Mouse (Mus musculus): ENCODE results near the gene Pnkd. TPM values are rescaled to one million over a fixed set of nuclear protein-coding genes. Genes with fewer than 3 reads are reported as not detected.
A peak's percentile ranks its signal among the peaks of the same experiment; 100 is the strongest.

The Pnkd gene
- polyA plus RNA-seq, 1 experiment from 2014 or later, result 170 TPM

DNA sequence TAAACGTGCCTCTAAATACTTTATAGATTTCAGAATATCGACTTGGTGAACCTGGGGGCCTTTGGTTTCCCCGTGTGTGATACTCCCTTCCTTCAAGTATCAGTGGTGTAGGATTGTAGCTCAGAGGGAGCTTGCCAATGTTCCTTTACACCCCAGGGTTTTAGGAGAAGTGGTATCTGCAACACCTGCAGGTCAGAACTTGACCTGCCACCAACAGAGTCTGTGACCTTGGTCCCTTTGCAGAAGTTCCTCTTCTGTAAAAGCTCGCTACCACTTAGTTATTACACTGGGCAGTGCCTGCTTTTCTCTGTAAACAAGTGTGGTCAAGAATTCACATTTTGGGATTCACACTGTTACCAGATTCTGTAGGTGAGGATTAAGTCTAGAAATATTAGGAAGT, 34.6 kb upstream of the Pnkd start:
- no peaks in the 10 kb centered on the region for H3K9me3 ChIP-seq
- H3K4me1 ChIP-seq, result peaks cover 19% of the 10 kb centered on the region
- 87% methylated on average over 4 of the region's 4 CpGs for WGBS
- H3K4me3 ChIP-seq, result no peak overlapping the region
- no peak for DNase-seq (ENCODE audit: low spot score)
- no peaks in the 10 kb centered on the region for H3K27me3 ChIP-seq (ENCODE audit: insufficient read depth, poor library complexity, severe bottlenecking)
- no peak overlapping the region for H3K27ac ChIP-seq
- H3K36me3 ChIP-seq, result peaks cover 83% of the 10 kb centered on the region

DNA sequence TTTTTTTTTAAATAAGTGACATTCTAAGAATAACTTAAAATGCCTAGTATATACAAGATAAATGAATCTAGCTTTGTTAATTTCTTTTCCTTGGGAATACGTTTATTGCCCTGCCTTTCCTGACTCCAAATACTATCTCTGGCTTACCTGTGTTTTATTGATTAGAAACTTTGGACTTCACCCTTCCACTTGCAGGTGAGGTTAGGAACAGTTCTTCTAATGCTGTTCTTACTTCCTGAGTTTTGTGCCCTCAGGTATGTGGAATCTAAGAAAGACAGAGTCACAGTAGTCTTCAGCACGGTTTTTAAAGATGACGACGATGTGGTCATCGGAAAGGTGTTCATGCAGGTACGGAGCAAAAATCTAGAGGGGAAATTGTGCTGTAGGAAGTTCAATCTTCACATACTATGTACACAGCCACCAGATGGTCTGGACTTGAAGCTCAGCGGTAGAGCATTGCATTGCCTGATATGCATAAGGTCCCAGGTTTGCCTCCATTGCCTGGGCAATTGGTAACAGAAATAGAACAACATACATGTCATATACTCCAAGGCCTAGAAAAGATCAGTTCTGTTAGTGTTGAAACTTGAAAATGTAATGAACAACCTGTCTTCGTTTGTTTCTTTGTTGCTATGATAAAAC, 28.9 kb upstream of the Pnkd start:
- no peaks in the 10 kb centered on the region for H3K27me3 ChIP-seq (ENCODE audit: insufficient read depth, poor library complexity, severe bottlenecking)
- DNase-seq (ENCODE audit: low spot score), result no peak
- H3K36me3 ChIP-seq, result peaks cover 93% of the 10 kb centered on the region
- H3K27ac ChIP-seq, result no peak overlapping the region
- no peaks in the 10 kb centered on the region for H3K9me3 ChIP-seq
- H3K4me1 ChIP-seq, result peaks cover 15% of the 10 kb centered on the region; the same call in 1 of the 2 replicates
- H3K4me3 ChIP-seq, result no peak overlapping the region
- WGBS, result 91% methylated on average over 8 of the region's 8 CpGs

- peaks cover 15% of the 10 kb centered on the region; the same call in 1 of the 2 replicates for H3K4me1 ChIP-seq
- no peak overlapping the region for H3K27ac ChIP-seq
- no peaks in the 10 kb centered on the region for H3K27me3 ChIP-seq (ENCODE audit: insufficient read depth, poor library complexity, severe bottlenecking)
- no peak for DNase-seq (ENCODE audit: low spot score)
- no peak overlapping the region for H3K4me3 ChIP-seq
- 47% methylated on average over 4 of the region's 4 CpGs for WGBS
- H3K9me3 ChIP-seq, result no peaks in the 10 kb centered on the region
- peaks cover 91% of the 10 kb centered on the region for H3K36me3 ChIP-seq
Observed at GRCm38 (mm10) chr1:74256782-74257181, 27.9 kb upstream of the Pnkd start.

DNA sequence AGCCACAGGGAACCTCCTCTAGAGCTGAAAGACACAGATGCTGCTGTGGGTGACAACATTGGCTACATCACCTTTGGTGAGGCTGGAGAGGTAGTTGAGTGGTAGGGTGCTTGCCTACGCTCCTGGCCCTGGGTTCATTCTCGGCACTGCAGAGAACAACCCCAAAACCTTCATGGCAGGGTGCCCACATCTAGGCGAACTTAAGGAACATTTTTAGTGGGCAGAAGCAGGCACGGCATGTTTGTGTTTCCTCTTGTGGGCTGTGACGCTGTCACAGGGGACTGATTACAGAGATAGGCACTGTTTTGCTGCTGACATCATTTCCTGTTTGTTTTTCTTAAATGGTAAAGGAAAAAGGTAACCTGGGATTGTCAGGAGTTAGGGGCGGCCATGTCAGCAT, 22.2 kb upstream of the Pnkd start:
- DNase-seq (ENCODE audit: low spot score), result no peak
- no peak overlapping the region for H3K27ac ChIP-seq
- no peak overlapping the region for H3K4me3 ChIP-seq
- 0 out of 2 replicates have a peak, but pooled peaks cover 3% of the 10 kb centered on the region for H3K4me1 ChIP-seq
- 75% methylated on average over 6 of the region's 6 CpGs for WGBS
- no peaks in the 10 kb centered on the region for H3K27me3 ChIP-seq (ENCODE audit: insufficient read depth, poor library complexity, severe bottlenecking)
- H3K36me3 ChIP-seq, result peaks cover 93% of the 10 kb centered on the region
- no peaks in the 10 kb centered on the region for H3K9me3 ChIP-seq

DNA sequence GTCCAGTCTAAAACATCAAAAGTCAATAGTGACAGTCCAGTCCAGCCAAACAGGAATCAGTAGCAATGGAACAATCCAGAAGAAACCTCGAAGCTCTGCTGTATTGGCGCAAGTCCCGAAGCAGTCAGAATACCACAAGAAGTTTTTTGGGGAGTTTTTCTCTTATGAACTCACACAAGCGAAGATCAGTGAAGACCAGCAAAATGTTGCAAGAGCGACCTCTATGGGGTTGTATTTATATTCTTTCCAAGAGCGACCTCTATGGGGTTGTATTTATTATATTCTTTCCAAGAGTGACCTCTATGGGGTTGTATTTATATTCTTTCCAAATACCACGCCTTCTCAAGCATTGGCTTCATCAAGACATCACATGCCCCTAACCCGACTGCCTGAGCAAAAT, 16.0 kb upstream of the Pnkd start:
- Histone ChIP-seq H3K4me1 (peaks cover 11% of the 10 kb centered on the region), H3K9me3 (no peaks in the 10 kb centered on the region), H3K27ac (no peak overlapping the region), H3K4me3 (no peak overlapping the region), H3K27me3 (ENCODE audit: insufficient read depth, poor library complexity, severe bottlenecking) (no peaks in the 10 kb centered on the region), H3K36me3 (peaks cover 54% of the 10 kb centered on the region)
- WGBS, result 86% methylated on average over 8 of the region's 8 CpGs
- DNase-seq (ENCODE audit: low spot score), result no peak

DNA sequence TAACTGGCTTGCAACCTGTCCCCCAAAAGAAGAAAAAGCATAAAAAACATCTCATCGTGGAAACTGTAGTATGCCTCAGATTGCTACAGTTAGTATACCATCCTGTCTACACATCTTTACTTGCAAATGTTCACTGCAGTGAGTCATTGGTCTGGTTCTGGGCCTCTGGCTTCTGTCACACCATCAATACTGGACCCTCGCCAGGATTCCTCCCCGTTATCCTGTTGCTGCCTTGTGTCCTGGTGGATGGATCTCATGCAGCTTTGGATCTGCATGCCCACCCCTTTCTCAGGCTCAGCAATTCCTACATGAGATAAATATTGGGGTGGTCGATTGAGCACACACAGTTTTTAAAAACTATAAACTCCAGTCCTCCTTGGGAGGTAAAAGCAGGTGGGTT, 13.1 kb upstream of the Pnkd start:
- no peak overlapping the region for H3K27ac ChIP-seq
- WGBS, result 36% methylated on average over 4 of the region's 4 CpGs

DNA sequence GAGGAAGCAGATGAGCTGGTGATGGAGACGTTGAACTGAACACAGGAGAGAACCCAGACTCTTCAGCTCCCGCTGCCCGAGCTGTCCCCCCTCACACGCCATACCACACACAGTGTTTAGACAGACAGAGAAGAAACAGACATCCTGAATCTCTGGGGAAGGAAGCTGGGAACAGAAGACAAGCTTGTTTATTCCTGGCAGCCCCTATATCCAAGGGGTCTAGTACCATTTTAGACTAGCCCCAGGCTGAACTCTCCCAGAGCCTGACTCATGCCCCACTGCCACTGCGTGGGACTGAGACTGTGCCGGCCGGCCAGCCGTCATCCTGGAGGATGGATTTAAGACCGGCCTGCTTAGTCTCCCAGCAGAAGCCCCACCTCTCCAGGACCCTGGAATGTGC, 9.7 kb upstream of the Pnkd start:
- Histone ChIP-seq H3K4me1 (peaks cover 69% of the 10 kb centered on the region), H3K4me3 (no peak overlapping the region), H3K27ac (0 out of 2 replicates have a peak overlapping the region, but pooled peaks have one; percentile 39), H3K9me3 (no peaks in the 10 kb centered on the region), H3K36me3 (peaks cover 16% of the 10 kb centered on the region), H3K27me3 (ENCODE audit: insufficient read depth, poor library complexity, severe bottlenecking) (no peaks in the 10 kb centered on the region)
- 17% methylated on average over 9 of the region's 9 CpGs for WGBS
- DNase-seq (ENCODE audit: low spot score), result no peak

More for the DNA sequence above, 13.1 kb upstream of the Pnkd start:
- Histone ChIP-seq H3K36me3 (peaks cover 25% of the 10 kb centered on the region), H3K4me3 (no peak overlapping the region), H3K9me3 (no peaks in the 10 kb centered on the region), H3K27me3 (ENCODE audit: insufficient read depth, poor library complexity, severe bottlenecking) (no peaks in the 10 kb centered on the region), H3K4me1 (peaks cover 40% of the 10 kb centered on the region)
- no peak for DNase-seq (ENCODE audit: low spot score)

DNA sequence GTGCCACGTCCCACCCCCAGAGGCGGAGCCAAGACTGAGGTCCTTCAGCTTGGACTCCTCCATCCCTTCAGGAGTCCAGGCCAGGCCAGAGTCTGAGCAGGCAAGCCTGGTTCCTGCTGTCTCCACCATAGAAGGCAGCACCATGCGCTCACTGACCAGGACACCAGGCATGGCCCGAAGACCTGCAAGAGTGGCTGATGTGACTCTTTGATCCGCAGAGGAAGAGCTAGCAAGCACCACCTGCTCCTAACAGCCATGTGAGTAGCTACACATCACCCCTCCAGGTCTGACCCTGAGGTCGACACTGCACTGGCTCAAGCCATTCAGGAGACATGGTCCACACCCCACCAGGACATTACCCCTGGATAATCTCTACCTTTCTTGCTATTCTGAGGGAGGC, 7.7 kb upstream of the Pnkd start:
- Histone ChIP-seq H3K9me3 (no peaks in the 10 kb centered on the region), H3K4me1 (peaks cover 79% of the 10 kb centered on the region), H3K27ac (peak overlapping the region; percentile 23; the same call in 1 of the 2 replicates), H3K27me3 (ENCODE audit: insufficient read depth, poor library complexity, severe bottlenecking) (no peaks in the 10 kb centered on the region), H3K36me3 (peaks cover 36% of the 10 kb centered on the region), H3K4me3 (no peak overlapping the region)
- DNase-seq (ENCODE audit: low spot score), result no peak
- 65% methylated on average over 6 of the region's 6 CpGs for WGBS

DNA sequence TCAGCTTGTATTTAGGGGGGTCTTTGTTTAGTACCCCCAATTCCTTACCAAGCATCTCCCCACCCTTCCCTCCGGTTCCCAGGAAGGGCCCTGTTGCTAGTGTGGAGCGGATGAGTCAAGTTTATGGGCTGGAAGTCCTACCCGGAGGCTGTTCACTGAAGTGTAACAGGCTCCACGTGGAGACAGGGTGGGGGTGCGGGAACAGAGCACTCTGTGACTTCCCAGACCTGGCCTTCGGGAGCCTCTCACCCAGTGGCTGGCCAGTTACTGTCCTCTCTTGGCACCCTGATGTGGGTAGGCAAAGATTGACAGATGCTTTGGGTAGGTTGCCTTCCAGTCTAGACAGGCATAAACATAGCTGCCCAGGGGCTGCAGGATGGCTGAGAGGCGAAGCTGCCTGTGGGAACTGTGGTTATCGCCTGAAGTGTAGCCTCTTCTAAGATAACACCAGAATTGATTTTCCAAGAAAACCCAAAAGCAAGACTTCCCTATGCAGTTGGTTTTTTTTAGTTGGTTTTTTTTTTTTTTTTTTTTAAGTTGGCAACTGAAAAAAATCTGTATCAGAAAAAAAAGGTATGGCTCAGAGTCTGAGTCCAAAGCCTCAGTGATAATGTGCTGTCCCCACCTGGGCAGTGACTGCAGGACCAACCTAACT, 6.7 kb upstream of the Pnkd start:
- H3K27ac ChIP-seq, result no peak overlapping the region
- H3K9me3 ChIP-seq, result no peaks in the 10 kb centered on the region
- H3K4me3 ChIP-seq, result no peak overlapping the region
- DNase-seq (ENCODE audit: low spot score), result no peak
- H3K4me1 ChIP-seq, result peaks cover 83% of the 10 kb centered on the region
- H3K27me3 ChIP-seq (ENCODE audit: insufficient read depth, poor library complexity, severe bottlenecking), result no peaks in the 10 kb centered on the region
- WGBS, result 49% methylated on average over 8 of the region's 8 CpGs
- H3K36me3 ChIP-seq, result peaks cover 46% of the 10 kb centered on the region

- Histone ChIP-seq H3K27ac (no peak within 1 kb of the TSS), H3K36me3 (peaks cover 49% of the 10 kb centered on the region), H3K27me3 (ENCODE audit: insufficient read depth, poor library complexity, severe bottlenecking) (no peaks in the 10 kb centered on the region), H3K9me3 (no peaks in the 10 kb centered on the region), H3K4me1 (peaks cover 82% of the 10 kb centered on the region), H3K4me3 (no peak within 1 kb of the TSS)
- no peak for DNase-seq (ENCODE audit: low spot score)
- 89% methylated on average over 10 of the region's 10 CpGs for WGBS
Observed at GRCm38 (mm10) chr1:74278538-74278937, 6.2 kb upstream of the Pnkd start, which contains the start of gene Gpbar1. TSS of gene Gpbar1 (plus strand) at chr1:74278550.

- no peak for DNase-seq (ENCODE audit: low spot score)
- peaks cover 82% of the 10 kb centered on the region for H3K4me1 ChIP-seq
- no peaks in the 10 kb centered on the region for H3K9me3 ChIP-seq
- H3K36me3 ChIP-seq, result peaks cover 49% of the 10 kb centered on the region
- WGBS, result 84% methylated on average over 11 of the region's 11 CpGs
- no peak overlapping the region for H3K27ac ChIP-seq
- no peaks in the 10 kb centered on the region for H3K27me3 ChIP-seq (ENCODE audit: insufficient read depth, poor library complexity, severe bottlenecking)
- H3K4me3 ChIP-seq, result no peak overlapping the region
Observed at GRCm38 (mm10) chr1:74278988-74279387, 5.7 kb upstream of the Pnkd start.

- no peak overlapping the region for H3K4me3 ChIP-seq
- no peak for DNase-seq (ENCODE audit: low spot score)
- H3K27me3 ChIP-seq (ENCODE audit: insufficient read depth, poor library complexity, severe bottlenecking), result no peaks in the 10 kb centered on the region
- H3K27ac ChIP-seq, result no peak overlapping the region
- no peaks in the 10 kb centered on the region for H3K9me3 ChIP-seq
- 94% methylated on average over 14 of the region's 14 CpGs for WGBS
- H3K36me3 ChIP-seq, result peaks cover 49% of the 10 kb centered on the region
- H3K4me1 ChIP-seq, result peaks cover 69% of the 10 kb centered on the region
Observed at GRCm38 (mm10) chr1:74280591-74281325, 4.0 kb upstream of the Pnkd start.

GRCm38 (mm10) chr1:74281372-74281771, 3.4 kb upstream of the Pnkd start:
- Histone ChIP-seq H3K27ac (no peak overlapping the region), H3K4me1 (peaks cover 69% of the 10 kb centered on the region)
- 92% methylated on average over 2 of the region's 2 CpGs for WGBS

More at GRCm38 (mm10) chr1:74281372-74281771, 3.4 kb upstream of the Pnkd start:
- Histone ChIP-seq H3K27me3 (ENCODE audit: insufficient read depth, poor library complexity, severe bottlenecking) (no peaks in the 10 kb centered on the region), H3K9me3 (no peaks in the 10 kb centered on the region), H3K4me3 (no peak overlapping the region), H3K36me3 (peaks cover 50% of the 10 kb centered on the region)
- no peak for DNase-seq (ENCODE audit: low spot score)
